Mouse (Mus musculus) left cerebral cortex, postnatal 36 days (tissue): ENCODE measurements around the gene Rpa1. TPM values are rescaled to one million over a fixed set of nuclear protein-coding genes. Genes with fewer than 3 reads are reported as not detected.
"Not testable (repeated sequence)": the region's sequence is repeated elsewhere in the genome, so short reads cannot be mapped to it uniquely, and the experiment has no call there.

ENCODE experiments used
- DNase-seq, 2 experiments: peaks; one replicate each; pipeline ENCODE4 v3.0.0; 2021 to 2022; ENCODE audit warnings: low spot score in 2 of 2, mixed read lengths in 1 of 2
- intact Hi-C: fragments of 180-260 bp; cut with DNase I; formaldehyde crosslinking; loops from one replicate; pipeline ENCODE4 v1.15.1; 2025
- total RNA-seq, 2 experiments: library from RNA; stranded (reverse); gene quantifications; 2 replicates each; pipeline ENCODE4 v1.2.3; 2021

Gene Rpa1
- total RNA-seq, 2 experiments from 2014 or later: 44.0 to 47.1 TPM

- intact Hi-C loops: loop anchor here (1.0 to 5.0 kb wide), 3 partner anchors 59 to 299 kb away; no protein-coding TSS in a partner anchor
- peak; percentile 69 to 76 for DNase-seq
Measured at GRCm38 (mm10) chr11:75291389-75292215, 56.5 kb downstream of the Rpa1 start.

GRCm38 (mm10) chr11:75290566-75291271 is 57.4 kb downstream of the Rpa1 start:
- DNase-seq: peak; percentile 90 to 94
- intact Hi-C loops: loop anchor here (1.0 to 5.0 kb wide), 3 partner anchors 58 to 298 kb away; no protein-coding TSS in a partner anchor

GRCm38 (mm10) chr11:75289120-75289519 is 59.0 kb downstream of the Rpa1 start:
- intact Hi-C loops: no loop called here
- peak in 1 of 2 experiments; percentile 5 for DNase-seq

- no peak for DNase-seq
- intact Hi-C loops: no loop called here
Measured at GRCm38 (mm10) chr11:75288517-75288916, 59.6 kb downstream of the Rpa1 start.

GRCm38 (mm10) chr11:75287940-75288339 is 60.2 kb downstream of the Rpa1 start:
- no peak for DNase-seq
- intact Hi-C loops: no loop called here

GRCm38 (mm10) chr11:75286868-75287267 is 61.3 kb downstream of the Rpa1 start:
- intact Hi-C loops: no loop called here

GRCm38 (mm10) chr11:75285893-75286467 is 62.1 kb downstream of the Rpa1 start:
- intact Hi-C loops: no loop called here

More at GRCm38 (mm10) chr11:75286868-75287267, 61.3 kb downstream of the Rpa1 start:
- DNase-seq: no peak

GRCm38 (mm10) chr11:75283784-75284183 is 64.3 kb downstream of the Rpa1 start:
- intact Hi-C loops, DNase-seq: not testable (repeated sequence)

More at GRCm38 (mm10) chr11:75285893-75286467, 62.1 kb downstream of the Rpa1 start:
- no peak for DNase-seq

GRCm38 (mm10) chr11:75282496-75283120 is 65.5 kb downstream of the Rpa1 start:
- no peak for DNase-seq
- intact Hi-C loops: no loop called here

GRCm38 (mm10) chr11:75281380-75282256 is 66.5 kb downstream of the Rpa1 start:
- DNase-seq: no peak

GRCm38 (mm10) chr11:75280435-75281001 is 67.6 kb downstream of the Rpa1 start:
- no peak for DNase-seq
- intact Hi-C loops: no loop called here

More at GRCm38 (mm10) chr11:75281380-75282256, 66.5 kb downstream of the Rpa1 start:
- intact Hi-C loops: no loop called here

GRCm38 (mm10) chr11:75280066-75280410 is 68.1 kb downstream of the Rpa1 start:
- intact Hi-C loops: no loop called here
- DNase-seq: no peak

- intact Hi-C loops: no loop called here
- no peak for DNase-seq
Measured at GRCm38 (mm10) chr11:75279342-75280065, 68.6 kb downstream of the Rpa1 start.

GRCm38 (mm10) chr11:75279013-75279341 is 69.1 kb downstream of the Rpa1 start:
- no peak for DNase-seq
- intact Hi-C loops: no loop called here

- no peak for DNase-seq
- intact Hi-C loops: no loop called here
Measured at GRCm38 (mm10) chr11:75278115-75278514, 70.0 kb downstream of the Rpa1 start.

GRCm38 (mm10) chr11:75275035-75275434 is 73.1 kb downstream of the Rpa1 start:
- no peak for DNase-seq
- intact Hi-C loops: no loop called here

GRCm38 (mm10) chr11:75273466-75273865 is 74.7 kb downstream of the Rpa1 start:
- intact Hi-C loops: no loop called here
- no peak for DNase-seq

- no peak for DNase-seq
- intact Hi-C loops: no loop called here
Measured at GRCm38 (mm10) chr11:75270985-75271434, 77.1 kb downstream of the Rpa1 start.
